ENCODE assay signal across 18 mouse cellular contexts in the genomic region with DNA sequence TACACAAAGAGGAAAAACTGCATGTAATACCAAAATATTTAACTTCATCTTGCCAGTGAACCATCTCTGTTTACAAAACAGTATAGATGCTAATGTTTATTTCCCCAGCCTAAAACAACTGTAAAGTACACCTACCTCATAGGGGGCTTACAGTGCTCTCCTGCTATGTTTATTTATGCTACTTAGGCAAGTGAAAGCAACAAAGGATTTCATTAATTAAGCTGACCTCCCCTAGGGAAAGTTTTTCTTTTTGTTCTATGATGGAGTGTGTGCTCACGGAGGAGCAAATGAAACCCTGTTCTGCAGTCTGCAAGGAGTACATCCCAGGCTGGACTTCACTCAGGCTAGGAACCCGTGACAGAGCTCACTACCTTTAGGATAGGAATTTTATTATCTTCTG.
A peak's percentile ranks its signal among the peaks of the same experiment; 100 is the strongest.
DNase-seq lines count a peak whose midpoint lies in the region; ATAC-seq and TF ChIP-seq lines count a peak whose summit lies in the region.
"Had no signal": no experiment of that assay in that cellular context is flagged by ENCODE, and none has a peak within 500 bp of the region (broad histone marks: within the 10 kb centered on the region; RNA-seq: fewer than 3 reads in every experiment).

No protein-coding gene starts in this region.

- H3K27ac ChIP-seq in forebrain, postnatal 0 days (ENCODE audit: low read depth, low read length), result no peak overlapping the region
- H3K27ac ChIP-seq in forebrain, embryonic 11.5 days (ENCODE audit: low read depth, low read length), result no peak overlapping the region
- H3K27ac ChIP-seq in lung, postnatal 0 days (ENCODE audit: low read length), result no peak overlapping the region
- no peak overlapping the region for H3K27ac ChIP-seq in midbrain, embryonic 12.5 days (replicated peaks)
- 0 out of 2 replicates have a peak overlapping the region, but pooled peaks have one; percentile 23 for H3K27ac ChIP-seq in neural tube, embryonic 15.5 days (replicated peaks)
- H3K27ac ChIP-seq in kidney, adult 2 months (ENCODE audit: insufficient read depth, low read depth, low read length), result no peak overlapping the region
- H3K27ac ChIP-seq: embryonic facial prominence, embryonic 12.5 days; limb, embryonic 15.5 days had no signal

- H3K27me3 ChIP-seq in forebrain, postnatal 0 days (ENCODE audit: insufficient read depth, low read length), result no peaks in the 10 kb centered on the region
- no peaks in the 10 kb centered on the region for H3K27me3 ChIP-seq in forebrain, embryonic 11.5 days (ENCODE audit: control insufficient read depth, insufficient read depth, low read length)
- H3K27me3 ChIP-seq in lung, postnatal 0 days (replicated peaks; ENCODE audit: insufficient read depth, low read length), result no peaks in the 10 kb centered on the region
- no peaks in the 10 kb centered on the region for H3K27me3 ChIP-seq in midbrain, embryonic 12.5 days
- no peaks in the 10 kb centered on the region for H3K27me3 ChIP-seq in neural tube, embryonic 15.5 days (replicated peaks)
- H3K27me3 ChIP-seq in kidney, adult 2 months (replicated peaks; ENCODE audit: control insufficient read depth, insufficient read depth, low read length), result 0 out of 2 replicates have a peak, but pooled peaks cover 1% of the 10 kb centered on the region
- H3K27me3 ChIP-seq: CH12.LX; embryonic facial prominence, embryonic 12.5 days; limb, embryonic 15.5 days had no signal

- H3K4me1 ChIP-seq in forebrain, postnatal 0 days (ENCODE audit: insufficient read depth), result peaks cover 18% of the 10 kb centered on the region
- H3K4me1 ChIP-seq in forebrain, embryonic 11.5 days (replicated peaks; ENCODE audit: control insufficient read depth, insufficient read depth, low read length), result 0 out of 2 replicates have a peak, but pooled peaks cover 2% of the 10 kb centered on the region
- H3K4me1 ChIP-seq in lung, postnatal 0 days (ENCODE audit: insufficient read depth, low read depth, low read length), result no peaks in the 10 kb centered on the region; the same call in 1 of the 2 replicates
- peaks cover 8% of the 10 kb centered on the region; the same call in 1 of the 2 replicates for H3K4me1 ChIP-seq in midbrain, embryonic 12.5 days
- peaks cover 29% of the 10 kb centered on the region for H3K4me1 ChIP-seq in neural tube, embryonic 15.5 days
- H3K4me1 ChIP-seq in kidney, adult 2 months (ENCODE audit: control insufficient read depth, insufficient read depth, low read length), result no peaks in the 10 kb centered on the region

- H3K9me3 ChIP-seq in forebrain, postnatal 0 days (ENCODE audit: low read length), result no peaks in the 10 kb centered on the region
- no peaks in the 10 kb centered on the region for H3K9me3 ChIP-seq in forebrain, embryonic 11.5 days (ENCODE audit: control insufficient read depth, low read length)
- H3K9me3 ChIP-seq in lung, postnatal 0 days (ENCODE audit: low read length), result no peaks in the 10 kb centered on the region
- no peaks in the 10 kb centered on the region for H3K9me3 ChIP-seq in midbrain, embryonic 12.5 days
- no peaks in the 10 kb centered on the region for H3K9me3 ChIP-seq in neural tube, embryonic 15.5 days (replicated peaks)
- H3K9me3 ChIP-seq: embryonic facial prominence, embryonic 12.5 days; limb, embryonic 15.5 days had no signal

- peak overlapping the region; percentile 40; the same call in 1 of the 2 replicates for H3K4me3 ChIP-seq in forebrain, postnatal 0 days (ENCODE audit: low read depth, low read length)
- no peak overlapping the region for H3K4me3 ChIP-seq in forebrain, embryonic 11.5 days (ENCODE audit: low read depth, low read length)
- H3K4me3 ChIP-seq in lung, postnatal 0 days (ENCODE audit: low read depth, low read length), result no peak overlapping the region
- no peak overlapping the region for H3K4me3 ChIP-seq in midbrain, embryonic 12.5 days
- H3K4me3 ChIP-seq in neural tube, embryonic 15.5 days (replicated peaks), result peak overlapping the region; percentile 40
- H3K4me3 ChIP-seq in kidney, adult 2 months (ENCODE audit: insufficient read depth, low read depth, low read length), result no peak overlapping the region
- H3K4me3 ChIP-seq: embryonic facial prominence, embryonic 12.5 days; limb, embryonic 15.5 days; myocyte had no signal

- H3K9ac ChIP-seq in forebrain, postnatal 0 days, result no peak overlapping the region
- H3K9ac ChIP-seq in forebrain, embryonic 11.5 days (ENCODE audit: low read length), result no peak overlapping the region
- no peak overlapping the region for H3K9ac ChIP-seq in lung, postnatal 0 days (replicated peaks; ENCODE audit: low read depth)
- no peak overlapping the region for H3K9ac ChIP-seq in midbrain, embryonic 12.5 days (replicated peaks)
- no peak overlapping the region for H3K9ac ChIP-seq in neural tube, embryonic 15.5 days (replicated peaks)
- H3K9ac ChIP-seq: embryonic facial prominence, embryonic 12.5 days; limb, embryonic 15.5 days had no signal

- 0 out of 2 replicates have a peak, but pooled peaks have one; percentile 17 for TF ChIP-seq EP300 in lung, postnatal 0 days (IDR thresholded peaks at IDR 0.05)

- TF ChIP-seq POLR2A in kidney, adult 2 months (IDR thresholded peaks at IDR 0.05; ENCODE audit: low read depth, low read length), result no peak

- no peak for ATAC-seq in forebrain, postnatal 0 days
- ATAC-seq in forebrain, embryonic 11.5 days (replicated peaks; ENCODE audit: low FRiP score), result no peak
- peak; percentile 47 for ATAC-seq in lung, postnatal 0 days
- ATAC-seq in midbrain, embryonic 12.5 days (ENCODE audit: low FRiP score, low read depth), result peak; percentile 39; the same call in 1 of the 2 replicates
- no peak for ATAC-seq in neural tube, embryonic 15.5 days (ENCODE audit: low FRiP score)

- DNase-seq in forebrain, postnatal 0 days, result no peak
- DNase-seq in forebrain, embryonic 11.5 days (ENCODE audit: low spot score), result no peak
- no peak for DNase-seq in lung, postnatal 0 days (ENCODE audit: low spot score)
- no peak for DNase-seq in lung, postnatal 25 days (ENCODE audit: low spot score)
- no peak for DNase-seq in kidney, adult 2 months
- no peak for DNase-seq in right cerebral cortex, adult 2 months (ENCODE audit: low spot score in 2 of 2)
- DNase-seq: cerebellum, adult 11 months; cerebellum, postnatal 25 days; gastrocnemius, postnatal 14 days; kidney, adult 8-10 months; kidney, postnatal 36 days; thymus, postnatal 4 days had no signal

- WGBS in forebrain, postnatal 0 days, result 28% methylated on average over 2 of the region's 2 CpGs
- 46% methylated on average over 2 of the region's 2 CpGs for WGBS in forebrain, embryonic 11.5 days
- 31% methylated on average over 2 of the region's 2 CpGs for WGBS in lung, postnatal 0 days
- 23% methylated on average over 2 of the region's 2 CpGs for WGBS in midbrain, embryonic 12.5 days
- 17% methylated on average over 2 of the region's 2 CpGs for WGBS in neural tube, embryonic 15.5 days
- WGBS in kidney, adult 2 months, result 64% methylated on average over 2 of the region's 2 CpGs

- no peak for TF ChIP-seq CTCF in forebrain, postnatal 0 days (IDR thresholded peaks at IDR 0.05; ENCODE audit: low read depth)
- no peak for TF ChIP-seq CTCF in lung, postnatal 0 days (IDR thresholded peaks at IDR 0.05)
- no peak for TF ChIP-seq CTCF in kidney, adult 2 months (conservative IDR thresholded peaks at IDR 0.05; ENCODE audit: insufficient read depth, insufficient read length, low read depth, low read length)

- no peaks in the 10 kb centered on the region for H3K36me3 ChIP-seq in forebrain, postnatal 0 days (ENCODE audit: insufficient read depth)
- no peaks in the 10 kb centered on the region for H3K36me3 ChIP-seq in forebrain, embryonic 11.5 days (ENCODE audit: control insufficient read depth, insufficient read depth, low read length)
- H3K36me3 ChIP-seq in lung, postnatal 0 days (ENCODE audit: insufficient read depth, low read length), result no peaks in the 10 kb centered on the region
- no peaks in the 10 kb centered on the region for H3K36me3 ChIP-seq in midbrain, embryonic 12.5 days
- no peaks in the 10 kb centered on the region for H3K36me3 ChIP-seq in neural tube, embryonic 15.5 days
- H3K36me3 ChIP-seq in kidney, adult 2 months (ENCODE audit: control insufficient read depth, insufficient read depth, low read length), result no peaks in the 10 kb centered on the region
- H3K36me3 ChIP-seq: embryonic facial prominence, embryonic 12.5 days; limb, embryonic 15.5 days had no signal

- peak overlapping the region; percentile 56 for H3K4me2 ChIP-seq in forebrain, postnatal 0 days (ENCODE audit: low read depth)
- H3K4me2 ChIP-seq in forebrain, embryonic 11.5 days (ENCODE audit: low read depth, low read length, severe bottlenecking), result no peak overlapping the region
- H3K4me2 ChIP-seq in lung, postnatal 0 days (replicated peaks; ENCODE audit: low read depth, low read length), result no peak overlapping the region
- H3K4me2 ChIP-seq in midbrain, embryonic 12.5 days (replicated peaks), result no peak overlapping the region; the same call in 1 of the 2 replicates
- peak overlapping the region; percentile 60 for H3K4me2 ChIP-seq in neural tube, embryonic 15.5 days
- H3K4me2 ChIP-seq: limb, embryonic 15.5 days had no signal

Comparison
In these comparisons a context has a peak if more than half of its experiments do, and no peak if none do; other contexts are left out.
1. H3K4me2 ChIP-seq: peak in forebrain, postnatal 0 days (single experiment) and neural tube, embryonic 15.5 days (single experiment); none in forebrain, embryonic 11.5 days (single experiment), lung, postnatal 0 days (single experiment) and midbrain, embryonic 12.5 days (single experiment).
2. H3K4me3 ChIP-seq: peak in forebrain, postnatal 0 days (single experiment) and neural tube, embryonic 15.5 days (single experiment); none in forebrain, embryonic 11.5 days (single experiment), lung, postnatal 0 days (single experiment), midbrain, embryonic 12.5 days (single experiment) and kidney, adult 2 months (single experiment).
3. ATAC-seq: peak in lung, postnatal 0 days (single experiment) and midbrain, embryonic 12.5 days (single experiment); none in forebrain, postnatal 0 days (single experiment), forebrain, embryonic 11.5 days (single experiment) and neural tube, embryonic 15.5 days (single experiment).